Mouse (Mus musculus): ENCODE results near the gene Eif4e1b.

Gene Eif4e1b

GRCm38 (mm10) chr13:54803010-54803409, 19.2 kb downstream of the Eif4e1b start:
- DNase-seq = no peak

GRCm38 (mm10) chr13:54805134-54805838, 21.5 kb downstream of the Eif4e1b start:
- DNase-seq = peak; percentile 75

GRCm38 (mm10) chr13:54806434-54806976, 22.7 kb downstream of the Eif4e1b start:
- DNase-seq = no peak

- no peak for DNase-seq
Observed at GRCm38 (mm10) chr13:54808067-54808466, 24.3 kb downstream of the Eif4e1b start.

- DNase-seq = no peak
Observed at GRCm38 (mm10) chr13:54811476-54811875, 27.7 kb downstream of the Eif4e1b start.

- no peak for DNase-seq
Observed at GRCm38 (mm10) chr13:54813381-54813780, 29.6 kb downstream of the Eif4e1b start.

- no peak for DNase-seq
Observed at GRCm38 (mm10) chr13:54818399-54819254, 34.8 kb downstream of the Eif4e1b start.

GRCm38 (mm10) chr13:54821106-54821505, 37.3 kb downstream of the Eif4e1b start:
- no peak for DNase-seq

- no peak for DNase-seq
Observed at GRCm38 (mm10) chr13:54821931-54822330, 38.1 kb downstream of the Eif4e1b start.

- DNase-seq = no peak
Observed at GRCm38 (mm10) chr13:54824111-54824931, 40.5 kb downstream of the Eif4e1b start.

GRCm38 (mm10) chr13:54827992-54828391, 44.2 kb downstream of the Eif4e1b start:
- no peak for DNase-seq

- DNase-seq = no peak
Observed at GRCm38 (mm10) chr13:54828508-54828907, 44.7 kb downstream of the Eif4e1b start.

GRCm38 (mm10) chr13:54829450-54829849, 45.7 kb downstream of the Eif4e1b start:
- no peak for DNase-seq

- DNase-seq = no peak
Observed at GRCm38 (mm10) chr13:54836351-54837030, 52.7 kb downstream of the Eif4e1b start.

GRCm38 (mm10) chr13:54837061-54837460, 53.3 kb downstream of the Eif4e1b start:
- DNase-seq = no peak

- no peak for DNase-seq
Observed at GRCm38 (mm10) chr13:54837471-54837889, 53.7 kb downstream of the Eif4e1b start.
